Mouse (Mus musculus) c-Kit-positive CD71-positive TER-119-negative erythroid progenitor cells, embryonic 14.5 days (primary cell): Measurements from ENCODE around the gene Olfr45.
"Not testable (repeated sequence)": the region's sequence is repeated elsewhere in the genome, so short reads cannot be mapped to it uniquely, and the experiment has no call there.

Experiments used
- DNase-seq: peaks from one replicate; pipeline ENCODE4 v3.0.0-alpha.2; 2013; ENCODE audit warnings: low read depth

The Olfr45 gene

GRCm38 (mm10) chr7:140681651-140682050 is at the start of gene Olfr45:
Olfr45 (plus strand) TSS chr7:140681951.
- no peak for DNase-seq

DNA sequence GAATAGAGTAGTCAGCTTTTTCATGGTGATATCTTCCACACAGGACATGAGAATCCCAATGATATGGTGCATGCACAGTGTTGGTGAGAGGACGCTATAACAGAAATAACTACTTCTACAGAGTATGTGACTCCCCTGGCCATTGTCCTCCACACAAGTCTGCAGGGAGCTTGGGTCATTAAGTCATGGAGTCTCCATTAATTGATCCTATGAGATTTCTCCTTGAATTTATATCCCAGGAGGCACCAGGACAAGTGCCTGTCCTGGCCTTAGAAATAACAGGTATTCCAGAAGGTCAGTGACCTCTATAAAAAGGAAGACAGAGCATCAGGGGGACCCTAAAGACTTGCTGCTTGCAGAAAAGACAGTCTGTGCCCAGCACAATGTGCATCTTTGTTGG is 35.6 kb upstream of the Olfr45 start, which contains the start of gene Olfr53:
TSS of gene Olfr53 (plus strand) at position 301 of the 400 bp plus-strand sequence.
- no peak for DNase-seq

DNA sequence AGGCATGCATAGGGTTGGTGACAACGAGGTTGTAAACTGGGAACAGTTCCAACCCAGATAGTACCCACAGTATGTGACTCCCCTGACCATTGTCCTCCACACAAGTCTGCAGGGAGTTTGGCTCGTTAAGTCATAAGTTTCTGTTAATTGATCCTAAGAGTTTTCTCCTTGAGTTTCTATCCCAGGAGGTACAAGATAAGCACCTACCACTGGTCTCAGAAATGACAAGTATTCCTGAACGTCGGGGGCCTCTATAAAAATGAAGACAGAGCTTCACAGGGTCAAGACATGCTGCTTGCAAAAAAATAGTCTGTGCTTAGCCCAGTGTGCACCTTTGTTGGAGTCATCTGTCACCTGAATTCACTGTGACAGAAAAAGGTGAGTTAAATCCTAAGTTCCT is 22.1 kb upstream of the Olfr45 start, which contains the start of gene Olfr539:
TSS of gene Olfr539 (plus strand) at position 301 of the 400 bp plus-strand sequence.
- no peak for DNase-seq

GRCm38 (mm10) chr7:140670693-140671092 is 11.1 kb upstream of the Olfr45 start:
- not testable (repeated sequence) for DNase-seq

- DNase-seq: no peak
Observed at GRCm38 (mm10) chr7:140675863-140676262, 5.9 kb upstream of the Olfr45 start.

- not testable (repeated sequence) for DNase-seq
Observed at GRCm38 (mm10) chr7:140679591-140679990, 2.2 kb upstream of the Olfr45 start.

- DNase-seq: no peak
Observed at GRCm38 (mm10) chr7:140696967-140697366, 15.2 kb downstream of the Olfr45 start, which contains the start of gene Olfr541. Olfr541 (plus strand) TSS chr7:140697267.

DNA sequence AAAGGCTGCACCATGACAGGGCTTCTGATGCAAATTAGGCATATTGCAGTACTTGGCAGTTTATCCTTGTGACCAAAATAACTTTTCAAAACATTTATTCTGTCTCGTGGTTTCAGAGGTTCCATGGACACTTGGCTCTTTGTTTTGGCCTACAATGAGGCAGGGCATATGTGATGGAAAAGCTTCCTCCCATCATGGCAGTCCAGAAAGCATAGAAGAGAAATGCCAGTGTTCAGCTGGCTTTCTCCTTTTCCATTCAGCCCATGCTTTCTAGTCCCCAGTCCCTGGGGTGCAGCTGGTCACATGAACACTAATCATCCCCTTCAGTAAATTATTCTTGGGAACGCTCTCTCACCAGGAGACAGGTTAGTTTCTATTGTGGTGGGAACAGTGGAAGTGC is 24.6 kb downstream of the Olfr45 start:
- DNase-seq: no peak

- no peak for DNase-seq
Observed at GRCm38 (mm10) chr7:140707536-140708284, 26.0 kb downstream of the Olfr45 start.

DNA sequence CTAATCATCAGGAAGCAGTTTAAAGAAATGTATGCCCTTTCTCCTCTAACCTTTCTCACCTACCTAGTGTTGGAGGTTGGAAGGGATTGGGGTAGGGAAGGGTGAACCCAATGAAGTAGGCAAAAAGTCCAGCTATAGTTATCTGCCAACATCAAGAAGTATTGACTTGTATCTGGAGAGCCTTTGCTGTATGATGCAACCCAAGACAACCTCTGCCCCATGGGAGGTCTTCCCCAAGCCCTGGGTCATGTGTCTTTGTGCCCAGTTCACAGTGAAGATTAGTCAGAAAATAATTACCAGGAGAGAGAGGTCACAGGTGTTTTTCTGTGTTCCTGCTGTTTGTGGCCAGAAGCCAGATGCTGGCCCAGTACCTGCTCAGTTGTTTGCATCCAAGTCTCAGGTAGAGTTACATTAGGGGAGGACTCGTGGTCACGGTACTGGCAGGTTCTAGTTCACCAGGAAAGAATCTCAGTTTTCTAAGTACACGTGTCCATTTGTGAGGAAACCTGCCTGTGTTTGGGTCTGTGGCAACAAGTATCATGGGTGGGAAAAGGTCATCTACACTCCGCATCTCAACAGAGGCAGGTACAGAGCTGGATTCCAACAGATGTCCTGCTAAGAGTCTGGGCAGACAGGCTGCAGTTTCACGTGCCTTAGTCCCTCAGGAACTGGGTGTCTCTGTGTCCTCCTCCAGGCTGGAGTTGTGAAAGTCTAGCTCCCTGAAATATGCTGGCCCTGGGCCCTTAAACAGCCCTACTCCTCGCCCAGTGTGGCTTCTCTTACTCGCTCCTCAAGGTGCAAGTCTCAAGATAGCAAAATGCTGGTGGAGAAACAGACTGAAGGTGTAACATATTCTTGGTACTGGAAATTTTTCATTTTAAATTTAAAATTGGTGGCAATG is 35.7 kb downstream of the Olfr45 start:
- DNase-seq: no peak

DNA sequence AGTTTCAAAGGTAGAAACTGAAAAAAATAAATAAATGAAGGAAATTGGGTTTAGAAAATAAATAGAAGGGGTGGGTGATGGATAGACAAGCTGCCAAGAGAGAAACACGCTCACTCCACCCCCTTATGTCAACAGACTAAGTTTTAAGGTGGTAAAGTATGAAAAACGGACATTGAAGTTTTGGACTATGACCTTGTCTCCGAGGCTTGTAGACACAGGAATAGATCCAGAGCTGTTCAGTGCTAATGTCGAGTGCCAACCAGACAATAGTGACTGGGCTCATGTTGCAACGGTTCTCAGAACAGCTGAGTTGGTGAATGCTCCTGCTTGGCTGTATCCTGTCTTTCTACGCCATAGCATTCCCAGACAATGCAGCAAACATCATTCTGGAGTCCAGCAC is 39.3 kb downstream of the Olfr45 start:
- DNase-seq: no peak

GRCm38 (mm10) chr7:140725558-140725957 is 43.8 kb downstream of the Olfr45 start:
- no peak for DNase-seq

DNA sequence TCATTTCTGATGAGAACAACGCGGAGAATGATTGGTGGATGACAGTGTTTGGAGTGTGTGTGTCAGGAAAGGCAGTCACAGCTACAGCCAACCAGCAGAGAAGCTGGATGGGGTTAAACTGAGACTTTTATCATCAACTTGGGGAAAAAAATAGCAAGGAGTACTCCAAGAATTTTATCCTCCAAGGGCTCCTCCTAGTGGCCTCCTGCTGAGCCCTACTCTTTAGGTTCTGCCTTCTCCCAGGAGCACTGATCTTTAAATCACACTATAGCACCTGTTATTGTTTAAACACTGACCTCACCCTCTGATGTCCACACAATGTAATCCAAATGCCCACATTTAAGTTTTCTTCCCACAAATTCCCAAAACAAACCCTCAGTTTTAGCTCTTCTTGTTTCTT is 51.4 kb downstream of the Olfr45 start:
- DNase-seq: no peak
